ENCODE assay signal across 13 mouse cellular contexts in genomic region chr3:16819218-16820122, GRCm38 (mm10).
DNase-seq lines count a peak whose midpoint lies in the region; ATAC-seq and TF ChIP-seq lines count a peak whose summit lies in the region.
"Had no signal": no experiment of that assay in that cellular context is flagged by ENCODE, and none has a peak within 500 bp of the region (broad histone marks: within the 10 kb centered on the region; RNA-seq: fewer than 3 reads in every experiment).

No protein-coding gene starts in this region.

- peak; percentile 8 to 29 for DNase-seq in cerebellum, postnatal 10 days
- no peak for DNase-seq in cerebellum, adult 8-10 months
- no peak for DNase-seq in kidney, postnatal 25 days
- DNase-seq in cerebellum, adult 18-20 months: no peak
- no peak for DNase-seq in gastrocnemius, postnatal 4 days (ENCODE audit: low spot score in 2 of 2)
- DNase-seq: adrenal gland, postnatal 10 days; lung, embryonic 14.5 days had no signal

- ATAC-seq in hindbrain, embryonic 12.5 days (ENCODE audit: low FRiP score): peak; percentile 85
- peak; percentile 92 for ATAC-seq in midbrain, embryonic 15.5 days (replicated peaks)
- ATAC-seq: Patski had no signal

- H3K9me3 ChIP-seq in hindbrain, embryonic 12.5 days (replicated peaks): no peaks in the 10 kb centered on the region
- H3K9me3 ChIP-seq in midbrain, embryonic 15.5 days: no peaks in the 10 kb centered on the region
- H3K9me3 ChIP-seq: embryonic facial prominence, embryonic 10.5 days; limb, embryonic 15.5 days had no signal

- no peak for TF ChIP-seq CTCF in cortical plate, adult 2 months (IDR thresholded peaks at IDR 0.05; ENCODE audit: extremely low read depth, insufficient read depth, low read length)

- H3K4me3 ChIP-seq in cortical plate, adult 2 months (ENCODE audit: insufficient read depth, low read length): no peak overlapping the region
- no peak overlapping the region for H3K4me3 ChIP-seq in hindbrain, embryonic 12.5 days
- no peak overlapping the region for H3K4me3 ChIP-seq in midbrain, embryonic 15.5 days
- H3K4me3 ChIP-seq: embryonic facial prominence, embryonic 10.5 days; limb, embryonic 15.5 days had no signal

- H3K27me3 ChIP-seq in hindbrain, embryonic 12.5 days: no peaks in the 10 kb centered on the region
- H3K27me3 ChIP-seq in midbrain, embryonic 15.5 days (replicated peaks): no peaks in the 10 kb centered on the region
- H3K27me3 ChIP-seq: limb, embryonic 15.5 days had no signal

- WGBS in hindbrain, embryonic 12.5 days: 58% methylated on average over 4 of the region's 4 CpGs
- WGBS in midbrain, embryonic 15.5 days: 41% methylated on average over 4 of the region's 4 CpGs

- TF ChIP-seq POLR2A in cortical plate, adult 2 months (IDR thresholded peaks at IDR 0.05; ENCODE audit: extremely low read depth, insufficient read depth, low read length): no peak

- H3K36me3 ChIP-seq in hindbrain, embryonic 12.5 days: no peaks in the 10 kb centered on the region
- H3K36me3 ChIP-seq in midbrain, embryonic 15.5 days (replicated peaks): no peaks in the 10 kb centered on the region
- H3K36me3 ChIP-seq: embryonic facial prominence, embryonic 10.5 days; limb, embryonic 15.5 days had no signal

- no peak overlapping the region for H3K4me2 ChIP-seq in hindbrain, embryonic 12.5 days (replicated peaks)
- H3K4me2 ChIP-seq in midbrain, embryonic 15.5 days: peak overlapping the region; percentile 33
- H3K4me2 ChIP-seq: limb, embryonic 15.5 days; lung, embryonic 14.5 days had no signal

- peak overlapping the region; percentile 71; the same call in 1 of the 2 replicates for H3K27ac ChIP-seq in cortical plate, adult 2 months (ENCODE audit: insufficient read depth, low read length)
- H3K27ac ChIP-seq in hindbrain, embryonic 12.5 days: peak overlapping the region; percentile 88
- peak overlapping the region; percentile 84 for H3K27ac ChIP-seq in midbrain, embryonic 15.5 days
- H3K27ac ChIP-seq: embryonic facial prominence, embryonic 10.5 days; limb, embryonic 15.5 days had no signal

- H3K4me1 ChIP-seq in cortical plate, adult 2 months (ENCODE audit: control insufficient read depth, insufficient read depth, low read length): no peaks in the 10 kb centered on the region
- H3K4me1 ChIP-seq in hindbrain, embryonic 12.5 days: peaks cover 8% of the 10 kb centered on the region; the same call in 1 of the 2 replicates
- peaks cover 8% of the 10 kb centered on the region; the same call in 1 of the 2 replicates for H3K4me1 ChIP-seq in midbrain, embryonic 15.5 days
- H3K4me1 ChIP-seq: embryonic facial prominence, embryonic 10.5 days; limb, embryonic 15.5 days had no signal

- no peak overlapping the region for H3K9ac ChIP-seq in hindbrain, embryonic 12.5 days
- H3K9ac ChIP-seq in midbrain, embryonic 15.5 days: no peak overlapping the region; the same call in 1 of the 2 replicates
- H3K9ac ChIP-seq: limb, embryonic 15.5 days; lung, embryonic 14.5 days had no signal

Comparison
In these comparisons a context has a peak if more than half of its experiments do, and no peak if none do; other contexts are left out.
1. DNase-seq: peak in cerebellum, postnatal 10 days (2 of 2); none in cerebellum, adult 8-10 months (single experiment), kidney, postnatal 25 days (0 of 2), cerebellum, adult 18-20 months (0 of 2) and gastrocnemius, postnatal 4 days (0 of 2).
2. Peak in every context shown above with its lines, with median percentiles within 50 percentile points of each other: H3K27ac ChIP-seq.